In the genomic region with DNA sequence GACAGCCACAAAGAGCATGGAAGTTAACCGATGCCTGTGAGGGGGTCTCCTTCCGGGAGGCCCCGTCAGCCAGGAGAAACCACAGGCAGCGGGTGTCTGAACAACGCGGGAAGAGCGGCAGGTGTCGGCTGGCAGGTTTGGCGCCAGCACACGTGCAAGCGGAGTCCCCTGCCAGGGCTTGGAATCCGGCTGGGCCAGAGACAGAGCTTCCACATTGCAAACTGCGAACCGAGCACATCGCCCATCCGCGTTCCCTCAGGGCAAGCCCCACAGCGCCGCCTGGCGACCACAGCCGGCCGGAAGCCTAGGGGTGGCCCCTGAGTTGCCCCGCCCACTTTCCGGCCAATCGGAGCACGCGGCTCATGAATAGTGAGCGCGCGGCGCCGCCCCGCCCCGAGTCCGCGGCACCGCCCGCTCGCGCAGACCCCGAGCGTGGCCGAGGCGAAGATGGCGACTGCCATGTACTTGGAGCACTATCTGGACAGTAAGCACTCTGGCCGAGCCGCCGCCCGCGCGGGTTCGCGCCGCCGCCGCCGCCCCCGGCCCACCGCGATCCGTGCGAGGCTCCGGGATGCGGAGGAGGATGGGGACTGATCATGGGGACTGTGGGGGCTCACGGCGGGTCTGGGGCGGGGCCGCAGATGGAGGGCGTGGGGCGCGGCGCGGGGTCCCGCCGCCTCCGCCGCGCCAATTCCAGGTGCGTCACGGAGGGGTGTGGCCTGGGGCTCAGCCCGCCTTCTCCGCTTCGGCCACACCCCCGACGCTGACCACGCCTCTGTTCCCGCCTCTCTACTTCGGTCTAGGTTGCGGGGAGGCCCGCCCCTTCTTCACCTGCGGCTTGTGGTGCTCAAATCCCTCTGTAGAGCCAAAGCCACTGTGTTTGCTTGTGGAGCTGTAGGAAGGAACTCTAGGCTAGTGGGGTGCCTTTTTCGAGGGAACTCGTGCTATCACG, we compare ENCODE assay signal across 8 mouse cellular contexts. TPM values are rescaled to one million over a fixed set of nuclear protein-coding genes. Genes with fewer than 3 reads are reported as not detected.
DNase-seq lines count a peak whose midpoint lies in the region; ATAC-seq and TF ChIP-seq lines count a peak whose summit lies in the region.

A gene (plus strand): TSS at position 410 of the 952 bp plus-strand sequence.

- H3K9ac ChIP-seq in ES-E14 (ENCODE audit: insufficient read depth, low read depth, low read length, poor library complexity, severe bottlenecking): peak within 1 kb of the TSS; percentile 98
- H3K9ac ChIP-seq in forebrain, embryonic 16.5 days (replicated peaks; ENCODE audit: low read depth, low read length): peak within 1 kb of the TSS; percentile 87
- H3K9ac ChIP-seq in lung, embryonic 15.5 days: peak within 1 kb of the TSS; percentile 97

- H3K27ac ChIP-seq in ES-E14 (ENCODE audit: insufficient read depth, low read depth, low read length, poor library complexity, severe bottlenecking): peak within 1 kb of the TSS; percentile 98
- H3K27ac ChIP-seq in forebrain, embryonic 16.5 days (ENCODE audit: low read length): peak within 1 kb of the TSS; percentile 97
- H3K27ac ChIP-seq in lung, embryonic 15.5 days: peak within 1 kb of the TSS; percentile 98

- peaks cover 26% of the 10 kb centered on the region for H3K36me3 ChIP-seq in ES-E14 (ENCODE audit: control insufficient read depth, insufficient read depth, low read length, poor library complexity, severe bottlenecking)
- H3K36me3 ChIP-seq in forebrain, embryonic 16.5 days (ENCODE audit: control insufficient read depth, insufficient read depth): peaks cover 7% of the 10 kb centered on the region
- peaks cover 35% of the 10 kb centered on the region for H3K36me3 ChIP-seq in lung, embryonic 15.5 days

- DNase-seq in ES-E14 (ENCODE audit: low read depth, low spot score): peak; percentile 93
- peak; percentile 99 for DNase-seq in cerebellum, adult 11-12 months
- peak; percentile 100 for DNase-seq in heart, postnatal 4 days
- DNase-seq in layer of hippocampus, adult 8-10 months (ENCODE audit: low spot score in 2 of 2): peak; percentile 97 to 100
- DNase-seq in ovary, adult 18-20 months (ENCODE audit: low spot score): peak; percentile 97
- DNase-seq in thymus, postnatal 0 days (ENCODE audit: low spot score): peak; percentile 98

- peak within 1 kb of the TSS; percentile 80 to 83 for H3K4me3 ChIP-seq in ES-E14 (ENCODE audit: insufficient read depth in 1 of 2, low read depth in 1 of 2, low read length in 2 of 2, poor library complexity in 1 of 2, severe bottlenecking in 1 of 2)
- peak within 1 kb of the TSS; percentile 92 for H3K4me3 ChIP-seq in forebrain, embryonic 16.5 days (replicated peaks; ENCODE audit: low read length)
- H3K4me3 ChIP-seq in lung, embryonic 15.5 days: peak within 1 kb of the TSS; percentile 96

- no peaks in the 10 kb centered on the region for H3K27me3 ChIP-seq in forebrain, embryonic 16.5 days (replicated peaks; ENCODE audit: control insufficient read depth, insufficient read depth, low read length)
- no peaks in the 10 kb centered on the region for H3K27me3 ChIP-seq in lung, embryonic 15.5 days

- WGBS in forebrain, embryonic 16.5 days: under 1% methylated on average over 77 of the region's 94 CpGs
- under 1% methylated on average over 91 of the region's 94 CpGs for WGBS in lung, embryonic 15.5 days

- peak within 1 kb of the TSS; percentile 92 for H3K4me2 ChIP-seq in forebrain, embryonic 16.5 days (ENCODE audit: low read length)
- peak within 1 kb of the TSS; percentile 97 for H3K4me2 ChIP-seq in lung, embryonic 15.5 days

- ATAC-seq in forebrain, embryonic 16.5 days: peak; percentile 89
- peak; percentile 97 for ATAC-seq in lung, embryonic 15.5 days (ENCODE audit: borderline replicate concordance, extremely low read depth, low FRiP score, low TSS enrichment)

- no peaks in the 10 kb centered on the region for H3K9me3 ChIP-seq in ES-E14 (ENCODE audit: control insufficient read depth, insufficient read depth, low read depth, low read length)
- H3K9me3 ChIP-seq in forebrain, embryonic 16.5 days (ENCODE audit: control insufficient read depth, low read length): no peaks in the 10 kb centered on the region
- H3K9me3 ChIP-seq in lung, embryonic 15.5 days: no peaks in the 10 kb centered on the region

- peaks cover 3 to 6% of the 10 kb centered on the region in 2 experiments; a peak in 2 of 4 replicates for H3K4me1 ChIP-seq in ES-E14 (ENCODE audit: control insufficient read depth in 2 of 2, insufficient read depth in 2 of 2, low read length in 2 of 2, poor library complexity in 1 of 2)
- peaks cover 22% of the 10 kb centered on the region for H3K4me1 ChIP-seq in forebrain, embryonic 16.5 days (replicated peaks; ENCODE audit: control insufficient read depth, insufficient read depth, low read length)
- H3K4me1 ChIP-seq in lung, embryonic 15.5 days: peaks cover 38% of the 10 kb centered on the region

- in situ Hi-C loops in ES-E14 (cut with MboI; ENCODE audit: low sequenced_read_pairs in 2 of 2, unreplicated experiment in 2 of 2): no loop called here

TF ChIP-seq in ES-E14, 5 proteins besides CTCF, POLR2A, EP300 and RAD21:
- TF ChIP-seq HCFC1 (IDR thresholded peaks at IDR 0.05; ENCODE audit: borderline replicate concordance, insufficient read depth, low read length): peak; percentile 58; the same call in 1 of the 2 replicates
- no peak for TF ChIP-seq MAFK (IDR thresholded peaks at IDR 0.05; ENCODE audit: insufficient read depth, low read depth, low read length)
TF ChIP-seq in ES-E14: peak in this region for 1.

RNA-seq across cellular contexts. Expression of the gene that starts here (rescaled TPM):
- total RNA-seq in ES-E14 (2012; rRNA removed): 23.2 and 26.5 TPM in 2 replicates
- polyA plus RNA-seq in forebrain, embryonic 16.5 days (2015; fragmentation: Nextera tagmentation; extraction: Ambion mirVana): 11.9 and 12.3 TPM in 2 replicates
- total RNA-seq in heart, postnatal 4 days (2021): 10 to 100 TPM; 11.9 to 13.1 TPM
- total RNA-seq in layer of hippocampus, adult 8-10 months (2022): 10 to 100 TPM; 15.0 to 16.0 (median 15.4) TPM
- polyA plus RNA-seq in lung, embryonic 15.5 days (2015; fragmentation: Nextera tagmentation; extraction: Ambion mirVana): 20.6 and 22.3 TPM in 2 replicates
- polyA plus RNA-seq in thymus, postnatal 0 days (2015; fragmentation: Nextera tagmentation; extraction: Ambion mirVana): 14.2 and 15.0 TPM in 2 replicates

Comparison
In these comparisons a context has a peak if more than half of its experiments do, and no peak if none do; other contexts are left out.
1. Peak in every context shown above with its lines: DNase-seq, ATAC-seq, H3K4me3 ChIP-seq and H3K27ac ChIP-seq.